Mouse (Mus musculus): ENCODE results near the gene Lpar6. TPM values are rescaled to one million over a fixed set of nuclear protein-coding genes. Genes with fewer than 3 reads are reported as not detected.

Gene Lpar6
- polyA plus RNA-seq, 1 experiment: not detected

GRCm38 (mm10) chr14:73253453-73254251 lies 16.0 kb downstream of the Lpar6 start:
- peaks cover 85% of the 10 kb centered on the region for H3K36me3 ChIP-seq (ENCODE audit: control insufficient read depth)
- H3K4me1 ChIP-seq (ENCODE audit: control insufficient read depth): peaks cover 1% of the 10 kb centered on the region; the same call in 1 of the 2 replicates
- no peaks in the 10 kb centered on the region for H3K9me3 ChIP-seq (ENCODE audit: control insufficient read depth, low read length)
- TF ChIP-seq TAL1 (IDR thresholded peaks at IDR 0.05; ENCODE audit: low read length): no peak
- TF ChIP-seq GATA1 (IDR thresholded peaks at IDR 0.05; ENCODE audit: low read length): no peak
- no peak overlapping the region for H3K4me3 ChIP-seq (replicated peaks)
- H3K27me3 ChIP-seq (ENCODE audit: control insufficient read depth): no peaks in the 10 kb centered on the region

- Histone ChIP-seq H3K36me3 (ENCODE audit: control insufficient read depth) (peaks cover 87% of the 10 kb centered on the region), H3K27me3 (ENCODE audit: control insufficient read depth) (no peaks in the 10 kb centered on the region), H3K4me1 (ENCODE audit: control insufficient read depth) (peaks cover 1% of the 10 kb centered on the region; the same call in 1 of the 2 replicates), H3K9me3 (ENCODE audit: control insufficient read depth, low read length) (no peaks in the 10 kb centered on the region), H3K4me3 (replicated peaks) (no peak overlapping the region)
- no peak for TF ChIP-seq TAL1 (IDR thresholded peaks at IDR 0.05; ENCODE audit: low read length)
- TF ChIP-seq GATA1 (IDR thresholded peaks at IDR 0.05; ENCODE audit: low read length): no peak
Observed at GRCm38 (mm10) chr14:73254412-73254811, 16.7 kb downstream of the Lpar6 start.

GRCm38 (mm10) chr14:73255426-73255970 lies 17.8 kb downstream of the Lpar6 start:
- Histone ChIP-seq H3K36me3 (ENCODE audit: control insufficient read depth) (peaks cover 88% of the 10 kb centered on the region), H3K27me3 (ENCODE audit: control insufficient read depth) (no peaks in the 10 kb centered on the region), H3K9me3 (ENCODE audit: control insufficient read depth, low read length) (no peaks in the 10 kb centered on the region), H3K4me3 (replicated peaks) (no peak overlapping the region), H3K4me1 (ENCODE audit: control insufficient read depth) (peaks cover 1% of the 10 kb centered on the region; the same call in 1 of the 2 replicates)
- TF ChIP-seq GATA1 (IDR thresholded peaks at IDR 0.05; ENCODE audit: low read length) (no peak), TAL1 (IDR thresholded peaks at IDR 0.05; ENCODE audit: low read length) (no peak)

- H3K27me3 ChIP-seq (ENCODE audit: control insufficient read depth): no peaks in the 10 kb centered on the region
- H3K4me1 ChIP-seq (ENCODE audit: control insufficient read depth): peaks cover 1% of the 10 kb centered on the region; the same call in 1 of the 2 replicates
- no peak for TF ChIP-seq TAL1 (IDR thresholded peaks at IDR 0.05; ENCODE audit: low read length)
- no peak overlapping the region for H3K4me3 ChIP-seq (replicated peaks)
- no peaks in the 10 kb centered on the region for H3K9me3 ChIP-seq (ENCODE audit: control insufficient read depth, low read length)
- peaks cover 88% of the 10 kb centered on the region for H3K36me3 ChIP-seq (ENCODE audit: control insufficient read depth)
Observed at GRCm38 (mm10) chr14:73257348-73257747, 19.7 kb downstream of the Lpar6 start.

- Histone ChIP-seq H3K4me3 (replicated peaks) (no peak overlapping the region), H3K27me3 (ENCODE audit: control insufficient read depth) (no peaks in the 10 kb centered on the region), H3K9me3 (ENCODE audit: control insufficient read depth, low read length) (no peaks in the 10 kb centered on the region), H3K36me3 (ENCODE audit: control insufficient read depth) (peaks cover 89% of the 10 kb centered on the region), H3K4me1 (ENCODE audit: control insufficient read depth) (peaks cover 1% of the 10 kb centered on the region; the same call in 1 of the 2 replicates)
- TF ChIP-seq TAL1 (IDR thresholded peaks at IDR 0.05; ENCODE audit: low read length): no peak
- TF ChIP-seq GATA1 (IDR thresholded peaks at IDR 0.05; ENCODE audit: low read length): no peak
Observed at GRCm38 (mm10) chr14:73258181-73258580, 20.5 kb downstream of the Lpar6 start.

GRCm38 (mm10) chr14:73262210-73262609 lies 24.5 kb downstream of the Lpar6 start:
- Histone ChIP-seq H3K9me3 (ENCODE audit: control insufficient read depth, low read length) (0 out of 2 replicates have a peak, but pooled peaks cover 2% of the 10 kb centered on the region), H3K4me1 (ENCODE audit: control insufficient read depth) (no peaks in the 10 kb centered on the region), H3K27me3 (ENCODE audit: control insufficient read depth) (no peaks in the 10 kb centered on the region), H3K36me3 (ENCODE audit: control insufficient read depth) (peaks cover 97% of the 10 kb centered on the region), H3K4me3 (replicated peaks) (no peak overlapping the region)
- TF ChIP-seq GATA1 (IDR thresholded peaks at IDR 0.05; ENCODE audit: low read length): no peak
- TF ChIP-seq TAL1 (IDR thresholded peaks at IDR 0.05; ENCODE audit: low read length): no peak

GRCm38 (mm10) chr14:73266166-73266565 lies 28.5 kb downstream of the Lpar6 start:
- H3K9me3 ChIP-seq (ENCODE audit: control insufficient read depth, low read length): 0 out of 2 replicates have a peak, but pooled peaks cover 2% of the 10 kb centered on the region
- H3K27me3 ChIP-seq (ENCODE audit: control insufficient read depth): no peaks in the 10 kb centered on the region
- H3K4me3 ChIP-seq (replicated peaks): no peak overlapping the region
- no peaks in the 10 kb centered on the region for H3K4me1 ChIP-seq (ENCODE audit: control insufficient read depth)
- no peak for TF ChIP-seq TAL1 (IDR thresholded peaks at IDR 0.05; ENCODE audit: low read length)
- TF ChIP-seq GATA1 (IDR thresholded peaks at IDR 0.05; ENCODE audit: low read length): no peak
- H3K36me3 ChIP-seq (ENCODE audit: control insufficient read depth): peaks cover 96% of the 10 kb centered on the region

GRCm38 (mm10) chr14:73271807-73272206 lies 34.1 kb downstream of the Lpar6 start:
- TF ChIP-seq GATA1 (IDR thresholded peaks at IDR 0.05; ENCODE audit: low read length): no peak
- no peak for TF ChIP-seq TAL1 (IDR thresholded peaks at IDR 0.05; ENCODE audit: low read length)
- Histone ChIP-seq H3K27me3 (ENCODE audit: control insufficient read depth) (no peaks in the 10 kb centered on the region), H3K36me3 (ENCODE audit: control insufficient read depth) (peaks cover 88% of the 10 kb centered on the region), H3K9me3 (ENCODE audit: control insufficient read depth, low read length) (no peaks in the 10 kb centered on the region), H3K4me1 (ENCODE audit: control insufficient read depth) (no peaks in the 10 kb centered on the region), H3K4me3 (replicated peaks) (no peak overlapping the region)

GRCm38 (mm10) chr14:73279096-73279495 lies 41.4 kb downstream of the Lpar6 start:
- H3K36me3 ChIP-seq (ENCODE audit: control insufficient read depth): peaks cover 92% of the 10 kb centered on the region
- H3K27me3 ChIP-seq (ENCODE audit: control insufficient read depth): no peaks in the 10 kb centered on the region
- no peaks in the 10 kb centered on the region for H3K9me3 ChIP-seq (ENCODE audit: control insufficient read depth, low read length)
- no peaks in the 10 kb centered on the region for H3K4me1 ChIP-seq (ENCODE audit: control insufficient read depth)
- no peak overlapping the region for H3K4me3 ChIP-seq (replicated peaks)
- TF ChIP-seq GATA1 (IDR thresholded peaks at IDR 0.05; ENCODE audit: low read length) (no peak), TAL1 (IDR thresholded peaks at IDR 0.05; ENCODE audit: low read length) (no peak)
